Mouse (Mus musculus) activated CD4-positive, CD25-positive, alpha-beta regulatory T cell, adult 4 months (primary cell): ENCODE measurements at regions not wholly inside any gene's neighbourhood (a gene's known extent, or its start where the extent isn't known, plus 50 kb on each side); places are given as distances from the start of the nearest gene placed in this dataset.
A peak's percentile ranks its signal among the peaks of the same experiment; 100 is the strongest.

Experiments
- ATAC-seq: one replicate; pipeline ENCODE4 v1.8.0; 2017

GRCm38 (mm10) chr14:40758441-40758840 is 134.6 kb downstream of the Sh2d4b start:
- no peak for ATAC-seq

GRCm38 (mm10) chr14:40740541-40740940 is 152.5 kb downstream of the Sh2d4b start:
- no peak for ATAC-seq

GRCm38 (mm10) chr14:40731861-40732260 is 161.2 kb downstream of the Sh2d4b start:
- ATAC-seq = no peak

GRCm38 (mm10) chr14:40708981-40709531 is 184.0 kb downstream of the Sh2d4b start:
- no peak for ATAC-seq

GRCm38 (mm10) chr14:40707419-40707818 is 185.6 kb downstream of the Sh2d4b start:
- ATAC-seq = no peak

GRCm38 (mm10) chr14:40703451-40703850 is 189.6 kb downstream of the Sh2d4b start:
- ATAC-seq = no peak

GRCm38 (mm10) chr14:40681711-40682110 is 211.4 kb downstream of the Sh2d4b start:
- ATAC-seq = peak; percentile 52

GRCm38 (mm10) chr14:40653558-40653957 is 239.5 kb downstream of the Sh2d4b start:
- no peak for ATAC-seq
